In the genomic region with DNA sequence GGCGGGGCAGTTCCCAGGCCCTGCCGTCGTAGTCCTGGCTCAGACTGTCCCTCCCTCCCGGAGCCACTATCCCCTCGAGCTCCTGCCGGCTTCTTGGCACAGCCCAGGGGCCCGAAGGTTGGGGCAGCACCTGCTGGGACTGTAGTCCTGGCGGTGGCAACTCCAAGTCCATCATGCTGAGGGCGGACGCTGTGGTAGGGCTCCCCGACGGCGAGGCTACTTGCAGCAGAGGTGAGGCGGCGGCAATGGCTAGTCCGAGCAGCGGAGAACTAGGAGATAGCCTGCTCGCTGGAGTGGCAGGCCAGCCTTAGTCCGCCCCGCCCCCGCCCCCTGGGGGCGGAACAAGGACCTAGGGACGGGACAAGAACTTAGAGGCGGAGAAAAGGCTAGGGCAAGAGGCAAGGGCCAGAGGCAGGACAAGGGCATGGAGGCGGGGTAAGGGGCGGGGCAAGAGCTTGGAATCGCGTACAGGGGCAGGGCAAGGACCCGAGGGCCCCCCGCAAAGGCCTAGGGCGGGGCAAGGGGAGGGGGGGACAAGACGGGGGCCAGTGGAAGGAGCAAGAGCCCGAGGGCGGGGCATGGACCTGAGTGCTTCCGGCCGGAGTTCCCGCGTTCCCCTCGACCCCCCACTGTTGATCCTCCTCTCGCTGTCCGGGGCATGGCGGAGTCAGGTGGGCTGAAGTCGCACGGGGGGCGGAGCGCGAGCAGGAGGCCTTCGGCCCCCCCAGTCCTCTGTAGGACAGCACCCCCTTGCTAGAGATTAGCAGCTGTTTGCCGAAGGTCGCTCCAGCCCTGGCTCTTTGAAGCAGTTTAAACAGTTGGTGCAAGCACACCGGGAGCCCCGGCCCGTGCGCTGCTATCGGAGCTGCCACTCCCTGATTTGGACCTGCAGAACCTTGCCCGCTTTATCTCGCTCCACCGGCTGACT, we compare ENCODE assay signal across 7 mouse cellular contexts. TPM values are rescaled to one million over a fixed set of nuclear protein-coding genes. Genes with fewer than 3 reads are reported as not detected.
DNase-seq lines count a peak whose midpoint lies in the region; ATAC-seq lines count a peak whose summit lies in the region.

A gene (minus strand): TSS at position 408 of the 928 bp plus-strand sequence.

- no peaks in the 10 kb centered on the region for H3K36me3 ChIP-seq in intestine, embryonic 15.5 days
- no peaks in the 10 kb centered on the region for H3K36me3 ChIP-seq in midbrain, embryonic 10.5 days

- intact Hi-C loops in gastrocnemius, postnatal 36 days (cut with DNase I) = loop anchor here (1.0 kb wide), 1 partner anchor 45 kb away; a partner anchor contains a TSS
- intact Hi-C loops in left cerebral cortex, postnatal 25 days (cut with DNase I) = no loop called here

- peak within 1 kb of the TSS; percentile 86 for H3K4me2 ChIP-seq in intestine, embryonic 15.5 days (replicated peaks)

- H3K9me3 ChIP-seq in intestine, embryonic 15.5 days = no peaks in the 10 kb centered on the region
- 0 out of 2 replicates have a peak, but pooled peaks cover 3% of the 10 kb centered on the region for H3K9me3 ChIP-seq in midbrain, embryonic 10.5 days (replicated peaks)

- peak within 1 kb of the TSS; percentile 95 for H3K9ac ChIP-seq in intestine, embryonic 15.5 days

- DNase-seq in adrenal gland, adult 2 months = peak; percentile 100
- peak; percentile 93 for DNase-seq in embryo, embryonic 11.5 days (ENCODE audit: low read depth, low spot score)
- peak; percentile 99 to 100 for DNase-seq in gastrocnemius, postnatal 36 days
- DNase-seq in left cerebral cortex, postnatal 25 days (ENCODE audit: low spot score in 2 of 2) = peak; percentile 75 to 90
- peak; percentile 100 for DNase-seq in midbrain, embryonic 10.5 days (ENCODE audit: low spot score)
- DNase-seq in right cerebral cortex, postnatal 4 days = peak; percentile 66

- WGBS in intestine, embryonic 15.5 days = under 1% methylated on average over 57 of the region's 58 CpGs
- under 1% methylated on average over 58 of the region's 58 CpGs for WGBS in midbrain, embryonic 10.5 days

- peak; percentile 93 for ATAC-seq in intestine, embryonic 15.5 days

- H3K4me3 ChIP-seq in intestine, embryonic 15.5 days (replicated peaks) = peak within 1 kb of the TSS; percentile 89
- peak within 1 kb of the TSS; percentile 68 for H3K4me3 ChIP-seq in midbrain, embryonic 10.5 days

- no peaks in the 10 kb centered on the region for H3K27me3 ChIP-seq in intestine, embryonic 15.5 days (replicated peaks)
- no peaks in the 10 kb centered on the region for H3K27me3 ChIP-seq in midbrain, embryonic 10.5 days (ENCODE audit: low read depth, poor library complexity, severe bottlenecking)

- H3K4me1 ChIP-seq in intestine, embryonic 15.5 days (replicated peaks) = peaks cover 12% of the 10 kb centered on the region; the same call in 1 of the 2 replicates
- peaks cover 78% of the 10 kb centered on the region for H3K4me1 ChIP-seq in midbrain, embryonic 10.5 days

- H3K27ac ChIP-seq in intestine, embryonic 15.5 days = peak within 1 kb of the TSS; percentile 98
- H3K27ac ChIP-seq in midbrain, embryonic 10.5 days (replicated peaks) = peak within 1 kb of the TSS; percentile 94

RNA-seq across cellular contexts. Expression of the gene that starts here (rescaled TPM):
- 100 to 1,000 TPM in 1 of 2 experiments, 10 to 100 TPM in 1; 84.3 to 124 TPM for total RNA-seq in adrenal gland, adult 2 months (2021)
- polyA plus RNA-seq in adrenal gland, adult 2 months (2012; rRNA removed) = 36.3 and 42.9 TPM in 2 replicates
- total RNA-seq in gastrocnemius, postnatal 36 days (2021) = 10 to 100 TPM; 33.2 to 40.3 TPM
- polyA plus RNA-seq in intestine, embryonic 15.5 days (2015; fragmentation: Nextera tagmentation; extraction: Ambion mirVana) = 89.3 and 93.6 TPM in 2 replicates
- total RNA-seq in left cerebral cortex, postnatal 25 days (2021) = 10 to 100 TPM; 11.5 to 12.1 TPM
- polyA plus RNA-seq in midbrain, embryonic 10.5 days (2016; fragmentation: Nextera tagmentation; extraction: Ambion mirVana) = 25.8 and 27.7 TPM in 2 replicates

Comparison
In these comparisons a context has a peak if more than half of its experiments do, and no peak if none do; other contexts are left out.
1. Peak in every context shown above with its lines: DNase-seq, ATAC-seq, H3K4me3 ChIP-seq and H3K27ac ChIP-seq.